Mouse (Mus musculus): ENCODE measurements around the gene Pot1b. TPM values are rescaled to one million over a fixed set of nuclear protein-coding genes. Genes with fewer than 3 reads are reported as not detected.

The Pot1b gene
- polyA plus RNA-seq, 2 experiments, result 2.9 to 8.4 TPM

DNA sequence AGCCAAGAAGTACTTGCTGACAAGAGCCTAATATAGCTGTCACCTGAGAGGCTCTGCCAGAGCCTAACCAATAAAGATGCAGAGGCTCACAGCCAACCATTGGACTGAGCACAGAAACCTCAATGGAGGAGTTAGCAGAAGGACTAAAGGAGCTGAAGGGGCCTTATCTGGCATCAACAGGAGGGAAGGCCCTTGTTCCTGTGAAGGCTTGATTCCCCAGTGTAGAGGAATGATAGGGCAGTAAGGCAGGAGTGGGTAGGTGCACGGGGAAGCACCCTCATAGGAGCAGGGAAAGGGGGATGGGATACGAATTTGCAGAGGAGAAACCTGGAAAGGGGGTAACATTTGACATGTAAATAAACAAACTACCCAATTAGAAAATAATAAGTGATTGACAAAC lies 51.3 kb downstream of the Pot1b start:
- TF ChIP-seq EP300 (IDR thresholded peaks at IDR 0.05; ENCODE audit: low read depth), result peak; percentile 87
- TF ChIP-seq CTCF (IDR thresholded peaks at IDR 0.05; ENCODE audit: low read depth), result no peak
- Histone ChIP-seq H3K4me1 (replicated peaks; ENCODE audit: control insufficient read depth in 2 of 2, insufficient read depth in 2 of 2, low read length in 1 of 2) (peaks cover 8 to 12% of the 10 kb centered on the region in 2 experiments), H3K27ac (no peak overlapping the region), H3K9ac (replicated peaks) (no peak overlapping the region; the same call in 1 of the 2 replicates), H3K27me3 (ENCODE audit: control insufficient read depth, insufficient read depth, low read length) (no peaks in the 10 kb centered on the region), H3K36me3 (replicated peaks; ENCODE audit: control insufficient read depth, insufficient read depth, low read depth) (0 out of 2 replicates have a peak, but pooled peaks cover 2% of the 10 kb centered on the region), H3K9me3 (ENCODE audit: control insufficient read depth, low read length) (no peaks in the 10 kb centered on the region), H3K4me2 (ENCODE audit: low read depth) (peak overlapping the region; percentile 36), H3K4me3 (ENCODE audit: insufficient read depth in 1 of 2, low read depth in 2 of 2, low read length in 2 of 2) (no peak overlapping the region)
- WGBS (ENCODE audit: insufficient replicate concordance), result 17% methylated on average over 2 of the region's 2 CpGs
- DNase-seq (ENCODE audit: low read depth in 3 of 3, low spot score in 3 of 3) (peak in 1 of 3 experiments; percentile 56), ATAC-seq (ENCODE audit: insufficient read depth) (peak; percentile 97)

DNA sequence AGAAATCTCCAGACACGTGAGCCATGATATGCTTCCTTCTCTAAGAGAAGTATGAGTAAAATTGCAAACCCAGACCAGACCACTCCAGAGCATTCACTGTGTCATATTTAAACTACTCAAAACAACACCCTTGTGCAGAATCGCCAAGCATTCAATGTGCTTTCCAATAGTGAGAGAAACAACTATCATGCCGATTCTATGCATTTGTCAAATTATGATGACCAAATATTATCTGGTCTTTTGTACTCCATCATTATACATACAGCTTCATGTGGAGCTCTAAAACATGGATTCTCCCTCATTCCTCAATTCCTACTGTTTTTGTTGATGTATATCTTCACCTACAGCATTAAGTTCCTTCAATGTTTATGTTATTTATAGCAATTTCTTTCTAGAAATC lies 87.3 kb downstream of the Pot1b start, which contains the start of gene Vmn2r118:
Vmn2r118 (minus strand) TSS at position 101 of the 400 bp plus-strand sequence.
- Histone ChIP-seq H3K27me3 (ENCODE audit: control insufficient read depth, insufficient read depth, low read length) (no peaks in the 10 kb centered on the region), H3K36me3 (replicated peaks; ENCODE audit: control insufficient read depth, insufficient read depth, low read depth) (no peaks in the 10 kb centered on the region), H3K9me3 (ENCODE audit: control insufficient read depth, low read length) (no peaks in the 10 kb centered on the region), H3K4me2 (ENCODE audit: low read depth) (no peak within 1 kb of the TSS), H3K4me1 (replicated peaks; ENCODE audit: control insufficient read depth in 2 of 2, insufficient read depth in 2 of 2, low read length in 1 of 2) (no peaks in the 10 kb centered on the region), H3K4me3 (ENCODE audit: insufficient read depth in 1 of 2, low read depth in 2 of 2, low read length in 2 of 2) (no peak within 1 kb of the TSS), H3K27ac (no peak within 1 kb of the TSS), H3K9ac (replicated peaks) (no peak within 1 kb of the TSS)
- no peak for DNase-seq (ENCODE audit: low read depth in 3 of 3, low spot score in 3 of 3)
- ATAC-seq (ENCODE audit: insufficient read depth), result no peak
- 61% methylated on average over 3 of the region's 3 CpGs for WGBS (ENCODE audit: insufficient replicate concordance)
- TF ChIP-seq EP300 (IDR thresholded peaks at IDR 0.05; ENCODE audit: low read depth), result no peak
- TF ChIP-seq CTCF (IDR thresholded peaks at IDR 0.05; ENCODE audit: low read depth), result no peak

Other genes starting within 250 kb of the Pot1b start
- not detected in 2 replicates for gene Vmn2r118, start 87.4 kb downstream of the Pot1b start, polyA plus RNA-seq (2012; rRNA removed)
- gene Vmn2r118, start 87.4 kb downstream of the Pot1b start, polyA plus RNA-seq (2014; fragmentation: Nextera tagmentation; extraction: Ambion mirVana), result not detected in 2 replicates
- 0.84 and 0.98 TPM in 2 replicates for gene Adgre4, start 37.4 kb upstream of the Pot1b start, polyA plus RNA-seq (2012; rRNA removed)
- gene Adgre4, start 37.4 kb upstream of the Pot1b start, polyA plus RNA-seq (2014; fragmentation: Nextera tagmentation; extraction: Ambion mirVana), result 1.9 and 2.3 TPM in 2 replicates
- gene Zfp119a, start 166.3 kb upstream of the Pot1b start, polyA plus RNA-seq (2012; rRNA removed), result 0.40 and 0.71 TPM in 2 replicates
- gene Zfp119a, start 166.3 kb upstream of the Pot1b start, polyA plus RNA-seq (2014; fragmentation: Nextera tagmentation; extraction: Ambion mirVana), result 2.1 and 2.2 TPM in 2 replicates
- gene Zfp959, start 179.5 kb upstream of the Pot1b start, polyA plus RNA-seq (2012; rRNA removed), result 1.6 and 2.6 TPM in 2 replicates
- 4.1 and 4.7 TPM in 2 replicates for gene Zfp959, start 179.5 kb upstream of the Pot1b start, polyA plus RNA-seq (2014; fragmentation: Nextera tagmentation; extraction: Ambion mirVana)
- 0.44 and 0.76 TPM in 2 replicates for gene Zfp119b, start 236.9 kb upstream of the Pot1b start, polyA plus RNA-seq (2012; rRNA removed)
- gene Zfp119b, start 236.9 kb upstream of the Pot1b start, polyA plus RNA-seq (2014; fragmentation: Nextera tagmentation; extraction: Ambion mirVana), result 2.1 and 2.5 TPM in 2 replicates
- 4.1 and 5.5 TPM in 2 replicates for gene Ebi3, start 240.0 kb upstream of the Pot1b start, polyA plus RNA-seq (2012; rRNA removed)
- gene Ebi3, start 240.0 kb upstream of the Pot1b start, polyA plus RNA-seq (2014; fragmentation: Nextera tagmentation; extraction: Ambion mirVana), result 3.0 and 4.5 TPM in 2 replicates
- gene Yju2, start 246.5 kb upstream of the Pot1b start, polyA plus RNA-seq (2012; rRNA removed), result 3.2 and 5.1 TPM in 2 replicates
- gene Yju2, start 246.5 kb upstream of the Pot1b start, polyA plus RNA-seq (2014; fragmentation: Nextera tagmentation; extraction: Ambion mirVana), result 5.2 and 6.4 TPM in 2 replicates